Mouse (Mus musculus) testis, postnatal 10 days (tissue): ENCODE data around the gene Lamp1.

Source experiments
- DNase-seq: peaks from one replicate; pipeline ENCODE4 v3.0.0; 2021; ENCODE audit warnings: low spot score

Gene Lamp1

DNA sequence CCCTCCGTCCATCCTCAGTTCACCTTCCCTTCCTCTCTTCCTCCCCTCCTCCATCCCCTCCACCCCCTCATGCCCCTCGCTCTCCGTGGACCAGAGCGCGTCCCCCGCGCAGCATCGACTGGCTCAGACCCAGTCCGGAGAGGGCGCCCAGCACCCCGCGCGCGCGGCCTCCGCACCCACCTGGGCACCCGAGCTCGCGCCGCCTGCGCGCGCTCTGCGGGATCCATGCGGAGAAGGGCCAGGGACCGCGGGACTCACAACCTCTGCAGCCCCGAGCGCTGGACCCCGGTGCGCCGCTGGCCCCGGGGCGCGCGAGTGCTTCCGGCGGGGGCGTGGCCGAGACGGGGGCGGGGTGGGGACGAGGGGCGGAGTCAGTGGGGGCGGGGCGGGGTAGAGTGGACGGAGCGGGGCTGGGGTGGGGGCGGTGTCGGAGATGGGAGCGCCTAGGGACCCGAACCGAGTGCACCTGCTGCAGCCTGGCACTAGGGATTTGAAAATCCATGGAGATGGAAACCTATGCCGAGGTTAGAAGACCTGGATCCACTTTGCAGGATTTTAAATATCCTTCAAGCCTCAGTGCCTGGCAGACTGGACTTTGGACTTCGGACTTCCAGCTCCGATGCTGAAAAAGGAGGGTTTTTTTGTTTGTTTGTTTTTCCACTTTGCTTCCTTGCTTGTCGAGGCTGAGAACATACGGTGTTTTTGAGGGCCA, 41.5 kb downstream of the Lamp1 start, which contains the start of gene Grtp1:
TSS of gene Grtp1 (minus strand) at position 320 of the 712 bp plus-strand sequence.
- peak; percentile 85 for DNase-seq

GRCm38 (mm10) chr8:13201013-13201334, 42.0 kb downstream of the Lamp1 start:
- DNase-seq: no peak

DNA sequence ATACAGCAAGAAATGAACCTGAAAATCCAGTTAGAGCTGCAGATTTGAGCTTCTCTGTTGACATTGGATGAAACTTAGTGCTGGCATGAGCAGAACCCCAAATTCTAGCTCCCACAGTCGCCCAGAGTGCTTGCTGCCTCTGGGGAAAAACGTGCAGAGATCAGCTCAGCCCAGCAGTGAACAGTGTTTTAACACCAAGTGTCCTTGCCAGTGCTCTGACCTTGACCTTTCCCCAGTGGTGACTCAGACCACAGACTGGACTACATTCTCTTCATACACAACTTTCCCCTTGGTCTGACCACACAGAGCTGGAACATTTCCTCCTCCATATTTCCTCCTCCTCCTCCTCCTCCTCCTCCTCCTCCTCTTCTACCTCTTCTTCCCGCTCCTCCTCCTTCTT, 43.1 kb downstream of the Lamp1 start:
- DNase-seq: no peak

GRCm38 (mm10) chr8:13202806-13203205, 43.8 kb downstream of the Lamp1 start:
- no peak for DNase-seq

DNA sequence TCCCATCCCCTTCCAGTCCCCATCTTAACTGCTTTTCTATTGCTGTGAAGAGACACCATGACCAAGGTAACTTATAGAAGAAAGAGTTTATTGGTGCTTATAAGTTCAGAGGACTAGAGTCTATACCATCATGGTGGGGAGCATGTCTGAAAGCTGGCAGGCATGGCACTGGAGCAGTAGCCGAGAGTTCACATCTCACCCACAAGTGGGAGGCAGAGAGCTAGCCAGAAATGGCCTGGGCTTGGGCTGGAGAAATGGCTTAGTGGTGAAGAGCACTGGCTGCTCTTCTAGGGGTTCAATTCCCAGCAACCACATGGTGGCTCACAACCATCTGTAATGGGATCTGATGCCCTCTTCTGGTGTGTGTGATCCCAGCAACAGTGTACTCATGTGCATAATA, 44.5 kb downstream of the Lamp1 start:
- DNase-seq: no peak

- DNase-seq: no peak
These were observed 45.6 kb downstream of the Lamp1 start for GRCm38 (mm10) chr8:13204371-13205140.

DNA sequence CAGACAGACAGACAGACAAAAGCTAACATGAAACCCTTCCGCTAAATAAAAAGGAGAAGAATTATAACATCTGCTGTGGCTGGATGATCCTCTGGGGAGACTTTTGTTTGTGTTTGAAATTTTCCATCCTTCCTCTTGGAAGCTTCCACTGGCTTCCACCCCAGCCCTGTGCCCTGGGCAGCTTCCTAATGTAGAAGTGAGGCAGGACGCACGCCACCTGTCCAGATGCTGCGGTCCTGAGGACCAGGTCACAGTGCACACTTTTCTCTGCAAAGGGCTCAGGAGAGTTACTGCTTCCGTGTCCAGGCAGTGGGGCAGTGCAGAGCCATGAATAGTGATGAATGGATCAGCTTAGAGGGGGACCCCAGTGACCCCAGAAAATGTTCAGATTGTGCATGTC, 46.4 kb downstream of the Lamp1 start:
- no peak for DNase-seq

- DNase-seq: no peak
These were observed 47.3 kb downstream of the Lamp1 start for GRCm38 (mm10) chr8:13206290-13206689.

- DNase-seq: no peak
These were observed 49.8 kb downstream of the Lamp1 start for GRCm38 (mm10) chr8:13208627-13209355.

- no peak for DNase-seq
These were observed 50.8 kb downstream of the Lamp1 start for GRCm38 (mm10) chr8:13209770-13210169.

DNA sequence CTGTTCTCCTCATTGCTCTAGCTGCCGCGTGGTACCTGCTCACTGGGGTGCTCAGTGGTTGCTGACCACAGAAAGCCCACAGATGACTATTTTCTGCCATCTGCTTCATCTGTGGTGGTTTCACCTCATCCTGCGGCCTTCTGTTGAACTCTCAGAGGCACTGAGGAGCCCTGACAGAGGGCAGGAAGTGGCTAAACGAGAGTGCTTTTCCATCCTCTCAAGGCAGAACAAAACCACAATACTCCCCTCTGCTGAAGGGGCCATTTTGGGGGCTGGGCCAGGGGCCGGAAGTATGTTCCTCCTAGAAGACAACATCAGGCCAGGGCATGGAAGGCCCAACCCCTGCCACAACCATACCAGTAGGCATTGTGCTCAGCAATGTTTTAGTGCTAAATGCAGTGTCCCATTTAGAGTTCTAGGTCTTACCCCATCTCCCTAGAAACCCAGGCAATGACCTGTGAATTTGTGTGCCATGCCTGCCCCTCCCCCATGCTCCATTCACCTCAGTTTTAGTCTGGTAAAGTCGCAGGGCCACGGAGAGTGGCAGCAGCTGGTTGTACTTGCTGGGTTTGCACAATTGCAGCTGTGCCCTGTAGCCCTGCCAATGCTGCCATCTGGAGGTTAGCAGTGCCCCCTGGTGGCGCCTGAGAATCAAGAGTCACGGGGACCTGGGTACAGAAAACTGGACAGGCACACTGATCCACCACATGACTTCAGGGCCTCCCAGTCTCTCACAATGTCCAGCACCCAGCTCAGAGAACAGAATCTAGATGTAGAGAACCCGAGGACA, 54.7 kb downstream of the Lamp1 start:
- DNase-seq: peak; percentile 93

DNA sequence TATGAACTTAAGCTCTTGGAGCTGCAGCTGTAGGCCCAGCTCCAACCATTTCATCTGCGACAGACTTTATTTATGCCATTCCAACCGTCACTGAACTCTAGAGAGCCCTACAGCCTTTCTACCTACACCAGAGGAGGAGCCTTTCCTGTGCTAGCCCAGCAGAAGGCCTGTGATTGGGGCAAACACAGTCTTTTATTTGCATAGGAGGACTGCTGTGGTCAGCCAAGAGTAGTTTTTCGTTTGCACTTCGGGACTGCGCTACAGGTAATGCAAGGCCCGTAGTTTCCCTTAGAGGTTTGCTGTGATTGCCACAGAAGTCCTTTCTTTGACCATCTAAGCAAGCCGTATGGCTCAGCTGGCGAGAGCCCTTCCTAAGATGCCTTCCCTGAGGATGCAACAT, 57.4 kb downstream of the Lamp1 start:
- no peak for DNase-seq

DNA sequence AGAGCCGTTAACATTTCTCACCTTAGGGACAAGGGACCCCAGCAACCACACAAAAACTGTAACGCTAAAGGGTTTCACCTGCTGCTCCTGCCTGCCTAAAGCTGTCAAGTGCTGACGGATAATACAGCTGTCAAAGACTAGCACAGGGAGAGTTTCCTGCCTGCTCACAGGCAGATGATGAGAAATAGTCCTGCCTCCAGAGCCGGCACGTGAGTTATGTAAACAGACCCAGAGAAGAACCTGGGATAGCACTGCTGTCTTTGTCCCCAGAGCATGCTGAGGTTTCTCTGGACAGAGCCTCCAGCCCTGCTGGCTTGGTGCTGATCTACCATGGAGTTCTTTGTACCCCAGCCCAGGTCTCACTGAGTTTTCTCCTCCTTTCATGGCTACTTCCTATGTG, 58.1 kb downstream of the Lamp1 start:
- no peak for DNase-seq

GRCm38 (mm10) chr8:13217986-13218385, 59.0 kb downstream of the Lamp1 start:
- no peak for DNase-seq

GRCm38 (mm10) chr8:13218441-13218840, 59.5 kb downstream of the Lamp1 start:
- no peak for DNase-seq

DNA sequence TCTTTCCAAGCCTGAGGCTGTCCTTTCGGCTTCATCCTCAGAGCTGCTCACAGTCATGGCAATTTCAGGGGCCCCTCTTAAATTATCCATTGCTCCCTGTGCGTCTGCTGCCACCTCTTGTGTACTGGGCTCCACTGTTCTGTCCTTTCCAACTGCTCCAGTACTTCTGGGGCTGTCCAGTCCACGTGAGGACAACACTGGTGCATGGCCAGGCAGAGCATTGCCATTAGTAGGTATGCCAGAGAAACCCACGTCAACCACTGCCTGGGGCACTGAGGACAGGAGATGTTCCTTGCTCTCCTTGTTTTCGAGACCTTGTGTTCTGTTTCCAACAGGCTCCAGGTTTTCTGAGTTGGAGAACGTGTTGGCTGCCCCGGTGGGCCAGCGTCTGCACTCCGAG, 65.5 kb downstream of the Lamp1 start:
- no peak for DNase-seq
